Mouse (Mus musculus) fat pad, adult 2 months (tissue): ENCODE measurements around the gene Xirp1.

ENCODE experiments used
- DNase-seq: peaks from one replicate; pipeline ENCODE4 v3.0.0-alpha.2; 2011; ENCODE audit warnings: low read depth, low spot score; ENCODE audit errors: extremely low read depth

Xirp1 gene

GRCm38 (mm10) chr9:119972582-119972981 is 50.8 kb downstream of the Xirp1 start:
- DNase-seq: no peak

- DNase-seq: no peak
Measured at GRCm38 (mm10) chr9:119972166-119972565, 51.2 kb downstream of the Xirp1 start.

- DNase-seq: no peak
Measured at GRCm38 (mm10) chr9:119970763-119971656, 52.4 kb downstream of the Xirp1 start.

- no peak for DNase-seq
Measured at GRCm38 (mm10) chr9:119970221-119970620, 53.2 kb downstream of the Xirp1 start.

- DNase-seq: no peak
Measured at GRCm38 (mm10) chr9:119969811-119970210, 53.6 kb downstream of the Xirp1 start.

GRCm38 (mm10) chr9:119966221-119966910 is 57.0 kb downstream of the Xirp1 start:
- no peak for DNase-seq

GRCm38 (mm10) chr9:119965186-119965585 is 58.2 kb downstream of the Xirp1 start:
- DNase-seq: no peak

- DNase-seq: no peak
Measured at GRCm38 (mm10) chr9:119964206-119964605, 59.2 kb downstream of the Xirp1 start.
